Mouse (Mus musculus): Measurements from ENCODE around the gene Bcl2a1b.
"Not testable (repeated sequence)": the region's sequence is repeated elsewhere in the genome, so short reads cannot be mapped to it uniquely, and the experiment has no call there.

Bcl2a1b gene

DNA sequence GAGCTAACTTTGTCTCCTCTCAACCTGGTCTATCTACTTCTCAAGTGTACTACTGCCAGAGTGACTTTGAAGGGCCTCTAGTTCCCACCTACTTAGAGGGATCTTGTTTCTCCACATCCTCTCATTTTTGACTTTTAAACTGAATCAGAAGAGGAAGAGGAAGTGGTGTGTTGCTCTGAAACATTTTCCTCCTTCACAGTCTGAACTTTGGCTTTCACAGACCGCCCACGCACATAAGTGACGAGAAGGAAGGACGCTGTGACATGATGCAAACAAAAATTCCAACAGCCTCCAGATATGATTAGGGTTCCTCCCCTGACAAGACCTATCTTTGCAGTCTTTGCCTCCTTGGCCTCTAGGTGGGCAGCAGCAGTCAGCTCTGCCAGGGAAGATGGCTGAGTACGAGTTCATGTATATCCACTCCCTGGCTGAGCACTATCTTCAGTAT, at the start of gene Bcl2a1b, which contains the start of gene Gm29094:
Gene Bcl2a1b (plus strand): TSS at position 241 of the 448 bp plus-strand sequence.
Gene Gm29094 (plus strand): TSS at position 411 of the 448 bp plus-strand sequence.
- DNase-seq, result not testable (repeated sequence)

DNA sequence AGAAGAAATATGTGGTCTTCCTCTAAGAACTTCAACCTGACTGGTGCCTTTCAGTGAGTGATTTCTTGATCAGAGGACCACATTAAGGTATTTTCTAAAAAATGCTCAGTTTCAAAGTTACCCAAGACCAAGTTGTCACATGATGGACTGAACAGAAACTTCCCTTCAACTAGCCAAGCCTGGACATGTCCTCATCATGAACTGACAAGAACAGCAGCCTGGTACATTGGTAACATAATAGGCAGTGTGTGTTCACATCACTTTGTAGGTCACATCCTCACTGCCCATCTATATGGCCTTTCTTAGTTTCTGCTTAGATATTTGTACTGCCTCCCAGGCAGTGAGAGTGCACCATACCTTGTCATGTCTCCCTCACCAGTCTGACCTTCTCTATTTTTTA, 26.5 kb upstream of the Bcl2a1b start:
- not testable (repeated sequence) for DNase-seq

DNA sequence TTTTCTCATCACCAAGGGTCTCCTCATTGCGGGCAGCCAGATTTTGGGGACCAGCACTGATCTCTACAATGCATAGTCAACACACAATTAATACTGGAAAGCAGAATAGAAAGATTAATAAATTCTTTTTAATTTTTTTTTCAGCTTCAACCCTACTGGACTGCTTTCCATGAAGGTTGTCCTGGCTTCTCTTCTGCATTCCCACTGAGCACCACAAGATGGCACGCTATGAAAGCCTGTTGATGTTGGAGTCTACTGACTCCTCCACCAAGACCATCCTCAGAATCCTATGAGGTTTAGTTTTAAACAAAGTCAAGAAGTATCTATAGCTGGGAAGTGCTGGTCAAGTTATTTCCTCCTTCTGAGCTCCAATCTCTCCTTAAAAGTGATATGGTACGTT, 20.2 kb upstream of the Bcl2a1b start:
- peak; percentile 83 to 84 for DNase-seq

DNA sequence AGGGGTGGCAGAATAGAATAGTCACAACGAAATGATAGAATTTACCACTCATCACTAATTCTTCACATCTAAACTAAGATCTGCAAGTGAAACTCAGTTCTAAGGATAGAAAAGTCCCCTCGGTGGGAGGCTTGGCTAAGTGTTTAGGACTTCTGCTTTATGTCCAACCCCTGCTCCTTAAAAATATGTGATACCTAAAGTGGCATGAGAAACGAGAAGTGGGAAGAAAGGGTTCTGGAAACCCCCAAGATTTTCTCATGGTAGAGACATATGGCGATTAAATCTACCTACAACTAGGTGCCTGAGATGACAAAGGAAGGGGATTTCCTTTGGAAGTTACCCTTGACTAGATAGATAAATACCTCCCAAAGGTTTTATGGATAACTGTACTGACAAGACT, 19.5 kb upstream of the Bcl2a1b start:
- DNase-seq, result not testable (repeated sequence)

DNA sequence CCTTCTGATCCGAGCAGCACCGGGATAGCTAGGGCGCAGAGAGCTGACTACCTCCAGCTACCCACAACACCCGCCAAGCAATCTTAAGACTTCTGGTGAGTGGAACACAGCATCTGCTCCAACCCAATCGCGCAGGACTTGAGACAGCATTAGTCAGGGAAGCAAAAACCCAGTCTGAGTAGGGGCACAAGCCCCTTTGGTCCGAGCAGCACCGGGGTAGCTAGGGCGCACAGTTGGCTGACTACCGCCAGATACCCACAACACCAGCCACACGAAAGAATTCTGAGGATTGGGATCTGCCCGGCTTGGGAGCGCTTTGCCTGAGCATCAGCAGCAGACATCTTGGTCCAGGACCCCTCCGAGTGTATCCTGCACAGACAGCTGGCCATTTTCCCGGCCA, 12.0 kb upstream of the Bcl2a1b start:
- DNase-seq, result not testable (repeated sequence)

DNA sequence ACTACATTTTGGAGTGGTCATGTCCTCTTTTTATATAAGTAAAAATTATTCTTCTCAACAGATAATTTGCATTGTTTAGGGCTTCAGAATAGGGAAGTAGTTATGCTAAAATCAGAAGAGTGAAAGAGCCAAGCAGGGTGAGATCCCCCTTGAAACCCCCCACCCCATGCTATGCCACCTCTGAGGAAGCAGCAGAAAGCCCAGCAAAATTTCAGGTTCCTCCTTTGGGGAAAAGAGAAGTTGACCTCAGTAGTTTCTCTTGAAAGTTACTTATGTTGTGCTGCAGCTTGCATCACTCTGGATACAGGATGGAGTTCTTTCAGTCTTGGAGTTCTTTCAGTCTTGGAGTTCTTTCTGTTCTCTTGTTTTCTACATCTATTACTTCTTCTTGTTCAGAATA, 3.5 kb upstream of the Bcl2a1b start:
- DNase-seq, result not testable (repeated sequence)

DNA sequence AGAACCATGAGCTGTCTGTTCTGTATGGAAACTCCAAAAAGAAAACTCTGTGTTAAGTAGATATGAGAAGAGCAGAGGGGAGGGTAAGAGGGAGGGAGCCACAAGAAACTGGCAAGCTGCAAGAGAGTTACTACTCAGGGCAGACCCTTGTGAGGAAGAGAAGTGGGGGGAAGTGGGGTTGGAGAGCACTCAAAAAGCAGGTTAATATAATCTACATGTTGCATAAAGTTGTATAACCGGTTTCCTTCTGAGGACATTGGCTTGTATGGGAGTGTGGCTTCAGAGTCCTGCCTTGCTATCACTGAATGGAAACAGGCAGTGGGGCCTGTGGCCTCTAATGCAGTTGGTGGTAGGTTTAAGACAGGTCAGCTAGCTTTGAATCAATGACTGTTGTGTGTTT, 1.5 kb upstream of the Bcl2a1b start:
- DNase-seq, result not testable (repeated sequence)

DNA sequence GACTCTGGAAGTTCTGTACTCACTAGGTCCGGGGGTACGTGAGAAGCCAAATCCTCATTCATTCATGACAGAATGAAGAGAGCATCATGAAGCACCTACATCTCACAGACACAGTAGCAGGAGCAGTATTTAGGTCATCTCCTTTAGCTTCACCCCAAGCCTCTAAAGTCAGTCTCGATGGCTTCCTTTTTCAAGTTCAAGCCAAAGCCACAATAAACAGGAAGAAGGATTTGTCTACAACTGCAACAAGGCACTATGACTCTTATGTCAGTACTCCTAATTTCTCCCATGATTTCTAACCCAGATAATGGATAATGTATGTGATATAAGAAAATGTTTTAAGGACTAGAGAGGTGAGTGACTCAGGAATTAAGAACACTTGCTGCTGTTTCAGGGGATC, 660 bp upstream of the Bcl2a1b start:
- DNase-seq, result not testable (repeated sequence)

DNA sequence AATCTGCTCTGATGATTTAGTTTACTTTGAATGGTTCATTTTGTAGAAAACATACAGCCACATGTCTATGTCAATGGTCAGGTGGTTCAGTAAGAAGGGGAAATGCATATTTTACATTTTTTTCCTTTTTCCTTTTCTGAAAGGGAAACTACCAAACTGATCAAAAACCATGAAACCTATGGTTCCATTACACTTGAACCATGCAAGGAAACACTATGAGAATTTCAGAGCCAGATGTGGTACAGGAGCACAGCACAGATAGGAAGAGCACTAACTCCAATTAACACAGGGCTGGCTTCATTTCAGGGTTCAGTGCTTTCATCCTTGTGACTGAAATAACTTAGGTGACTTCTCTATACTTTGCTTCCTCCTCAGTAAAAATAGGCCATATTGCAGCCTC, 3.2 kb downstream of the Bcl2a1b start:
- not testable (repeated sequence) for DNase-seq

DNA sequence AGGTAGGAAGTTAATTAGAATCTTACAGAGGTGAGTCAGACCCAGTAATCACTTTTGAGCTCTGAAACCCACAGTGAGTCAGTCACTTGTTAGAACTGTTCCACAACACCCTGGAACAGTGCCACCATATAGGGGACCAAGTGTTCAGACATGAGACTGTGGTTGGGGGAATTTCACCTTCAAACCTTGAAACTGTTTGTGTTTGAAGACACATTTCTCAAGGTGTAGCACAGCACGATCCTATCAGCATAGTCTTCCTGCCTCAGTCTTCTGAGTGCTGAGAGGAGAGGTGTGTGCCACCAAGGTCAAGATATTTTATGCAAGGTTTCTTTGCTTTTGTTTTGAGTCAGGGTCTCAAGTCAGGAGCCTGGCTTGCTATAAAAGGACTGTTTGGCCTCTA, 9.9 kb downstream of the Bcl2a1b start:
- DNase-seq, result not testable (repeated sequence)

DNA sequence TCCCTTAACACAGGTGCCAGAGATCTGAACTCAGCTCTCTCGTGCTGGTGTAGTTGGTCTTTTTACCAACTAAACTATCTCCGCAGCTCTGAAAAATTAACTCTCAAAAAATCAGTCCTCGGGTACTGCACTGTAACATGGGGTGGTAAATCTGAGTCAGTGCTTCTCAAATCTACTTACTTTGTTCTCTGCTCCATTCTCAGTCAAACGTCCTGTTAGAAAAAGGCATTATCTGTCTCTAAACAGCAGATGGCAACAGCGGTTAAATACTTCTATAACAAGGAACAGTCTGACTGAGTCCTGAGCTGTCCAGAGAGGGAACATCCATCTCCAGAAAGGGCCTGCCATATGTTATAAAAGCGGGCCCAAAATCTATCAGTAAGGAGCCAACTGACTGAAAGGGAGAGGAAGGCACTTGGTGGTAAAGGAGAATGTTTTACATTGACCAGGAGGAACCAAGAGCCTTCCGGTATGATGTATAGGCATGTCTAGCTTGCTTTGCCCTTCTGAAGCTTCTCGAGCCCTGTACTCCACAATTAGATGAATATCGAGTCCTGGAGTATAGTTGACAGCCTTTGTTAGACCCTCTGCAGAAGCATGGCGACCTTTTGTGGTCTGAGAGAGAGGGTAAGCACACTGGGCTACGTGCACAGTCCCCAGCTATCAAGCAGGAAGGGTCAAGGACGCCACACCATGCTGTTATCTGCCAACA, 11.5 kb downstream of the Bcl2a1b start, which contains the start of gene Mthfs:
Gene Mthfs (plus strand): TSS at position 324 of the 712 bp plus-strand sequence.
- DNase-seq, result peak; percentile 12 to 52

DNA sequence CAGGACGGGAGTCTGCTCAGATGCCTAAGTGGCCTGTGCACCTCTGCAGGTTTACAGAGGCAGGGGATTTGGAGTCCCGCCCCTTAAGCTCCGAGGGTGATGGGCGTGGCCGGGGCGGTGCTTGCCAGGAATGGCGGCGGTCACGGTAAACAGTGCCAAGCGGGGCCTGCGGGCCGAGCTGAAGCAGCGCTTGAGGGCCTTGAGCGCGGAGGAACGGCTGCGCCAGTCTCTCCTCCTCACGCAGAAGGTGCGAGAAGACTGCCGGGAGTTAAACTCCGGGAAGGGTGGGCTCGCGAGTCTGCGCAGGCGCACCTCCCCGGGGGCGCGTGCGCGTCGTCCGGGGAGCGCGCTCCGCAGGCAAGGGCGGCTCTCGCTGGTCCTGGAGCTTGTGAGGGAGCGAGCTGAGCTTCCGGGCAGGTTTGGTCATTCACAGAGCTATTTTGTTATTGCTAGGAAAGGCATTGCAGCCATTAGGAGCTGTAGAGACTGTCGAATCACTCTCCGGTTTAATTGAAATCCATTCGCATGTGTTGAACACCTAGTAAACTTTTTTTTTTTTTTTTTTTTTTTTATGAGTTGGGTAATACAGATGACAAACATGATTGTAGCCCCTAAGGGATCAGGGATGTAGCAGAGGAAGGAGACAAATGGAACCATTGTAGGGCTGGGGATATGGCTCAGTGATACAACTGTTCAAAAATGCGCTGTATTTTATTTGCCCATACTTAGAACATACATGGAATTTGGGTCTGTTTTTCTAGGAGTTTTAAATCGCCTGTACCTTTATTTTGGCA, 12.3 kb downstream of the Bcl2a1b start:
- peak; percentile 92 to 93 for DNase-seq

DNA sequence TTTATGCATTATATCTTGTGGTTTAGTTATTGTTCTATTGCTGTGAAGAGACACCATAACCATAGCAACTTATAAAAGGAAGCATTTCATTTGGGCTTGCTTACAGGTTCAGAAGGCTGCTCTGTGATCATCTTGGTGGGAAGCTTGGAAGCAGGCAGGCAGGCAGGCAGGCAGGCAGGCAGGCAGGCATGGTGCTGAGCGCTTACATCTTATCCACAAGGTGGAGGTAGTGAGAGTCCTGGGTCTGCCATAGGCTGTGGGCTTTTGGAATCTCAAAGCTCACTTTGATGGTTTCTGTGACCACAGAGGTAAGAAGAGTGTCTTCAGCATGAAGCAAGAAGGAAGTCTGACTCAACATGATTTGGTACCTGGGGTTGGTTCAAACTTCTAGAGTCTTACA, 13.4 kb downstream of the Bcl2a1b start:
- peak; percentile 72 to 73 for DNase-seq

DNA sequence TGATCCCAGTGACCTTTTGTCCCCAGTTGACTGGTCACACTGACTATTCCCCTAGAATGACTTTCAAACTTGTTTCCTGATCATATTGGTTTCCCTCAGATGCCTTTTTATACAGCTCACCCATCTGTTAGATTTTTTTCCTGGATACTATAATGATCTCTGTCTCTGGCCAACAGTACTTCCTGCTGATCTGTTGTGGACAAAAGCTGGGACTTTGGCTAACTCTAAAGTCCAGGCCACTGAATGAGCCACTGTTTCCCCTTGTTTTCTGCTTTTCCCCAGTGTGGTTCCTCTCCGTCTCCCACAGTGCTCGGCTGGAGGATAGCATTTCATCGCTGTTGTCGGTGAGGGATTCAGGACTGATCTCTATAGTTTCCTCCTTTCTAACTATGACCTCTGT, 19.2 kb downstream of the Bcl2a1b start:
- DNase-seq, result not testable (repeated sequence)

DNA sequence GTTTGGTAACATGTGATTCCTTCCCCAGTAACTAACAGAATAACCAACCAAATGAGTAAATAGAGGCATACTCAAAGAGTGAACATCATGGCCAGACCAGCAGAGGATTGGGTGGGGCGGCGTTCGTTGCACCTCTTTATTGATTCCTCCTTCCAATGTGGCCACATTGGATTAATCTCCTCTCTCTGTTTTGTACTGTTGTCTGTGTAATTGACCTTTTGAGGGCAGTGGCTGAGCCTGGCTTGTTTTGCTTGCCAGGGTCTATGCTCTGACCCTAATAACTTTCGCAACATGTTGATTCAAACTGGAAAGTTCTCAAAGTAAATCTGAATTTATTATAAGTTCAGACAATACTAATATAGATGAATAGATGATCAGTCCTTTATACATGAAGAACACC, 20.7 kb downstream of the Bcl2a1b start:
- DNase-seq, result not testable (repeated sequence)

DNA sequence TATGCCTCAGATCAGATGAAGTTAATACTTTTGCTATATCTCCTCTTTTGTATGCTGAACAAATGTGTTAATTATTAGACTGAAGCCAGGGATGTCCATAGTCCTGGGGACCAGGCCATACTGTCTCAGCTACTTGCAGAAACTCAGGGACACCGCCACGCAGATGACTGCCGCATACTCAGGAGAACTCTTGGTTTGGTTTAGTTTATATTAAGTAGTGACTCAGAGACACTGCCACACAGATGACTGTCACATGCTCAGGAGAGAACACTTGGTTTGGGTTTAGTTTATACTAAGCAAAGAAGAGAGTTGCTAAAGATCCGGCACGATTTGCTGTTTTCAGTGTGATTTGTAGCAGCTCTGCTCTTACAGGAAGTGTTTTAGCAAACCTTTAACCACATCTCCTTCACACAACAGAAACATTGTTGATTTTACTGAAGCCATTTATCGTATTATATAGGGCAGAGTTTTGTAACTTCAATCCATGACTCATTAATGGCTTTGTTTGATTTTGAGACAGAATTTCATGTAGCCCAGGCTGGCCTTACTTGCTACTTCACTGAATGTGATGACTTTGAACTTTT, 21.8 kb downstream of the Bcl2a1b start:
- DNase-seq, result not testable (repeated sequence)

DNA sequence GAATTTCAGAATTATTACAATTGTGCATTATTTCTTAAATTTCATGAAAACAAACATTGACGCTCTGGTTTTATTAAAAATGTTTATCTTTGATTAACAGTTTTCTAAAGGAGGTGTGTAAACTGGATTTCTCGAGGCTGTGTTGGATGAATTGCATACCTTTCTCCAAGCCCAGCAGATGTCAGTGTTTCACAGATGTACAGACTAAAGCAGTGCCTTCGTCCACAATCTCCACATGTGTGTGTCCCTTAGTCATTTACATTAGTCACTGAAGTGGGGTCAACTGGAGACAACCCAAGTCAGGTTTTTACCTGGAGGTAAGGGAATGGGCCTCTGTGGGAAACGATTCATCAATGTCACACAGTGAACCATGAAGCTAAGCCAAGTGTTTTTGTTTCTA, 27.1 kb downstream of the Bcl2a1b start:
- DNase-seq, result peak; percentile 61 to 64

DNA sequence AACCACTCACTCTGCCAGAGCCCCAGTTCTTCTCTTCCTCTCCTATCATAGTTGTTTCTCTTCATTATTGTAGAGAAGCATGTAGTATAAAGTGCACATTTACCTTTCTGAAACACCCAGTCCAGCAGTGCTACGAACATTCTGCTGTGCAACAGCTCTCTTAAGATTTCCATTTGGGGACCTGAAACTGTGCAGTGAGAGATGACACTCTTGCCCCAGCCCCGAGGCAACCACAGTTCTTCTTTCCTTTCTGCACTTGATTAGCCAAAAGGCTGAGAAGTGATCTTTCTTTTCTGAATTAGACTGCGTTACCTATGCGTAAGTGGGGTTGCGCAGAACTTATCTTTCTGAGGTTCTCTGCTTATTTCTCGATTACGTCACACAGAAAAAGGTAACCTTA, 29.1 kb downstream of the Bcl2a1b start:
- no peak for DNase-seq

DNA sequence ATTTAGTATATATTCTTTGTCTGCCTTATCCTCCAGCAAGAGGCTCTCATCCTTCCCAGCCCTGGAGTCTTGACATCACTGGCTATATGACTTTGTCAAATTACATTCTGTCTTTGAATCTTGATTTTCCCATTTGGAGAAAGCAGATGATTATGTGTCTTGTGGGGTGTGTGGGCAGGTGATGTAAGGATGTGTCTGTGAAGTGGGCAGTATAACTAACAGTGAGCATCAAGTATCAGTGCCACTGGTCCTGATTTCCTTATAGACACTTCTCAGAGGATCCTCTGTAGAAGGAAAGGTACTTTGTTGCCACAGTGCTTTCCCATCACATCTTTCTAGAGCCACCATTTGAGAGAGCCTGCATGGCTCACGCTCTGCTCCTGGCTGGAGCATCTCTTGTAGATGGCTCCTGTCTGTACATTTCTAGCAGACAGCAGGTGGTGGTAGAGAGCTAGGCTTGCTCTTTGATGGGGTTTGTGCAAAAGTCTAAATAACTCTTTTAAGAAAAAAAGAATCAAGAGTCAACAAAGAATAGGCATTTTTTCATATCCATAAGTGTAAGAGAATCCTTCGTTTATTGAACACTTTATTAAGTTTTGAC, 32.0 kb downstream of the Bcl2a1b start:
- peak; percentile 81 to 83 for DNase-seq

DNA sequence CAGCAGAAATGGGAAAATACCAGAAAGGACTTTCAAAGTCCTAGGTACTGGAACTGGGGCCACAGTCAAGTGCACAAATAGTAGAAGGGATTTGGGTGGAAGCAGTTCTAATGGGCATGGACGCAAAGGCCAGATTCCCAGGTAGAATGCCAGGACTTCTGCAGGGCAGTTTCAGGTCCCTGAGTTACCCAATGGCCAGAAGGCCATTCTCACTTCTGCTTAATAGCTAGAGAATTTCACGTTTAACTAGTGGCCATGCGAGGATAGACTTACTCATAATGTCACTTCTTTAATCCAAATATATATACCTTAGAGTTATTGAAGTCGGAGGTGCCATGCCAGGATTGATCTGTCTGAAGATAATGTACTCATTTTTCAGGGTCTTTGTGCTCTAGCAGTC, 38.1 kb downstream of the Bcl2a1b start:
- not testable (repeated sequence) for DNase-seq

DNA sequence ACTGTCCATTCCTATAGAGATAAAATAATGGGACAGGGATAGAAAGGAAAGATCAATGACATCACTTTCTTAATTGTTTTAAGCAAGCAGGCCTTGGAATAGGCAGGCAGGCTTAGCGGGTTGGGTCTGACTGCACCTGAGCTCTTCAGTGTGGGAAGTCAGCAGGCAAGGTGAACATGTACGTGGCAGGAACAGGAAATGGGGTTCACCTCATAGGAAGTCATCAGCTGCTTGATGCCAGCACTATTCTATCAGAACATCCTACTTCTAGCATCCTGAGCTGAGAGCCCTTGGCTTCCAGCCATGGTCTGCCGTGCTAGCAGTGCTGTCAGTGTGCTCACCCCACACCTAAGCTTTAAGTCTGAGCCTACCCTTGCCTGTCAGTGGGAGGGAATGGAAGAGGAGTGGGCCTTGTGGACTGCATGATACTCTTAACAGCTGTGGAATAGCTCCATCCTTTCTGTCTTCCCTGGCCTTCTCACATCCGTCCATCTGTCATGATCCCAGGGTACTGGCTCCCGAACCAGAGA, 40.0 kb downstream of the Bcl2a1b start:
- peak; percentile 67 to 68 for DNase-seq

DNA sequence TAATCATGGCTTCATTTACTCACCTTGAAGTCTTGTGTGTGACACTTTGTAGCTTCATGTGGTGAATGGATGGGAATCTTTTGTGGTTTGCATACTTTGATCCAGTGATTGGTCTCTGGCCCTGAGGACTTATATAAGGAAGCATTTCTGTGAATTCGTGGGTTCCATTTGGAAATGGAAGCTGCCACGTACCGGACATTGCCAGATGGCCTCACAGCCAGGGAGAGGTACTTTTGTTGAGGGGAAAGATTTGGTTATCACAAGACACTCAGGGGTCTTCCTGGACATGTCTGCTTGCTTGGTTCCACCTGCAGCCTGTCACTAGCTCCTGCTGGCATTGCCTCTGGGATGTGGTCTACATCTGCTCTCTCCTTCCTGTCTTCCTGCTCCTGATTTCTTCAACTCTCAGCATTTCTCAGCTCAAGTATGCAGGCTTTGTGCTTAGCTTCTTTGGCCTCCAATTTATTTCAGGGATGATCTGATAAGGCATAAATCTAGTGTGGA, 41.6 kb downstream of the Bcl2a1b start:
- peak; percentile 83 to 93 for DNase-seq
